Mouse (Mus musculus): ENCODE data around the gene Tpd52l2. TPM values are rescaled to one million over a fixed set of nuclear protein-coding genes. Genes with fewer than 3 reads are reported as not detected.
"Not testable (repeated sequence)": the region's sequence is repeated elsewhere in the genome, so short reads cannot be mapped to it uniquely, and the experiment has no call there.

Tpd52l2 gene
- polyA plus RNA-seq, 1 experiment, result 17.5 TPM

- Histone ChIP-seq H3K27ac (ENCODE audit: insufficient read depth, low read length) (no peak overlapping the region), H3K27me3 (ENCODE audit: control insufficient read depth, insufficient read depth, low read length) (no peaks in the 10 kb centered on the region), H3K4me1 (ENCODE audit: control insufficient read depth, insufficient read depth, insufficient read length) (peaks cover 17% of the 10 kb centered on the region), H3K4me3 (ENCODE audit: extremely low read depth, insufficient read depth, insufficient read length) (no peak overlapping the region), H3K36me3 (ENCODE audit: control insufficient read depth, insufficient read depth, low read length) (no peaks in the 10 kb centered on the region)
- DNase-seq (ENCODE audit: low read depth in 1 of 2, low spot score in 2 of 2), result no peak
- TF ChIP-seq CTCF (IDR thresholded peaks at IDR 0.05; ENCODE audit: extremely low read depth, insufficient read depth, insufficient read length, insufficient replicate concordance), result no peak
- no peak for TF ChIP-seq POLR2A (IDR thresholded peaks at IDR 0.05; ENCODE audit: low read depth, low read length)
- 90% methylated on average over 26 of the region's 26 CpGs for WGBS
Observed at GRCm38 (mm10) chr2:181494266-181494945, 2.5 kb upstream of the Tpd52l2 start.

GRCm38 (mm10) chr2:181495845-181496244, 1.1 kb upstream of the Tpd52l2 start:
- 15% methylated on average over 8 of the region's 8 CpGs for WGBS
- H3K4me1 ChIP-seq (ENCODE audit: control insufficient read depth, insufficient read depth, insufficient read length), result peaks cover 17% of the 10 kb centered on the region
- H3K4me3 ChIP-seq (ENCODE audit: extremely low read depth, insufficient read depth, insufficient read length); H3K36me3 ChIP-seq (ENCODE audit: control insufficient read depth, insufficient read depth, low read length); H3K27me3 ChIP-seq (ENCODE audit: control insufficient read depth, insufficient read depth, low read length); H3K27ac ChIP-seq (ENCODE audit: insufficient read depth, low read length): not testable (repeated sequence)
- DNase-seq (ENCODE audit: low read depth in 1 of 2, low spot score in 2 of 2), result peak in 1 of 2 experiments; percentile 33

GRCm38 (mm10) chr2:181496281-181496680, 661 bp upstream of the Tpd52l2 start:
- TF ChIP-seq POLR2A (IDR thresholded peaks at IDR 0.05; ENCODE audit: low read depth, low read length) (no peak), CTCF (IDR thresholded peaks at IDR 0.05; ENCODE audit: extremely low read depth, insufficient read depth, insufficient read length, insufficient replicate concordance) (peak; percentile 54; the same call in 1 of the 2 replicates)
- WGBS, result 4% methylated on average over 8 of the region's 8 CpGs
- H3K27ac ChIP-seq (ENCODE audit: insufficient read depth, low read length), result peak overlapping the region; percentile 74

GRCm38 (mm10) chr2:181497548-181497875, 570 bp downstream of the Tpd52l2 start:
- WGBS, result 1% methylated on average over 12 of the region's 12 CpGs
- Histone ChIP-seq H3K27me3 (ENCODE audit: control insufficient read depth, insufficient read depth, low read length) (no peaks in the 10 kb centered on the region), H3K27ac (ENCODE audit: insufficient read depth, low read length) (peak overlapping the region; percentile 89), H3K36me3 (ENCODE audit: control insufficient read depth, insufficient read depth, low read length) (peaks cover 9% of the 10 kb centered on the region), H3K4me3 (ENCODE audit: extremely low read depth, insufficient read depth, insufficient read length) (peak overlapping the region; percentile 84), H3K4me1 (ENCODE audit: control insufficient read depth, insufficient read depth, insufficient read length) (peaks cover 15% of the 10 kb centered on the region)
- no peak for TF ChIP-seq POLR2A (IDR thresholded peaks at IDR 0.05; ENCODE audit: low read depth, low read length)
- TF ChIP-seq CTCF (IDR thresholded peaks at IDR 0.05; ENCODE audit: extremely low read depth, insufficient read depth, insufficient read length, insufficient replicate concordance), result no peak
- peak in 1 of 2 experiments; percentile 31 for DNase-seq (ENCODE audit: low read depth in 1 of 2, low spot score in 2 of 2)

More at GRCm38 (mm10) chr2:181496281-181496680, 661 bp upstream of the Tpd52l2 start:
- Histone ChIP-seq H3K27me3 (ENCODE audit: control insufficient read depth, insufficient read depth, low read length) (no peaks in the 10 kb centered on the region), H3K36me3 (ENCODE audit: control insufficient read depth, insufficient read depth, low read length) (peaks cover 5% of the 10 kb centered on the region; the same call in 1 of the 2 replicates), H3K4me1 (ENCODE audit: control insufficient read depth, insufficient read depth, insufficient read length) (peaks cover 17% of the 10 kb centered on the region), H3K4me3 (ENCODE audit: extremely low read depth, insufficient read depth, insufficient read length) (peak overlapping the region; percentile 61)
- DNase-seq (ENCODE audit: low read depth in 1 of 2, low spot score in 2 of 2), result peak; percentile 62 to 65

- TF ChIP-seq POLR2A (IDR thresholded peaks at IDR 0.05; ENCODE audit: low read depth, low read length), result no peak
- Histone ChIP-seq H3K27ac (ENCODE audit: insufficient read depth, low read length) (no peak overlapping the region), H3K27me3 (ENCODE audit: control insufficient read depth, insufficient read depth, low read length) (no peaks in the 10 kb centered on the region), H3K4me3 (ENCODE audit: extremely low read depth, insufficient read depth, insufficient read length) (no peak overlapping the region), H3K36me3 (ENCODE audit: control insufficient read depth, insufficient read depth, low read length) (peaks cover 16% of the 10 kb centered on the region), H3K4me1 (ENCODE audit: control insufficient read depth, insufficient read depth, insufficient read length) (peaks cover 6% of the 10 kb centered on the region)
- DNase-seq (ENCODE audit: low read depth in 1 of 2, low spot score in 2 of 2), result no peak
- WGBS, result 63% methylated on average over 4 of the region's 4 CpGs
Observed at GRCm38 (mm10) chr2:181498644-181499043, 1.7 kb downstream of the Tpd52l2 start.

- peaks cover 33% of the 10 kb centered on the region for H3K36me3 ChIP-seq (ENCODE audit: control insufficient read depth, insufficient read depth, low read length)
- TF ChIP-seq CTCF (IDR thresholded peaks at IDR 0.05; ENCODE audit: extremely low read depth, insufficient read depth, insufficient read length, insufficient replicate concordance), result no peak
- TF ChIP-seq POLR2A (IDR thresholded peaks at IDR 0.05; ENCODE audit: low read depth, low read length), result no peak
- H3K4me3 ChIP-seq (ENCODE audit: extremely low read depth, insufficient read depth, insufficient read length), result no peak overlapping the region
- H3K4me1 ChIP-seq (ENCODE audit: control insufficient read depth, insufficient read depth, insufficient read length), result no peaks in the 10 kb centered on the region
- no peak for DNase-seq (ENCODE audit: low read depth in 1 of 2, low spot score in 2 of 2)
- H3K27me3 ChIP-seq (ENCODE audit: control insufficient read depth, insufficient read depth, low read length), result no peaks in the 10 kb centered on the region
- 93% methylated on average over 2 of the region's 2 CpGs for WGBS
- H3K27ac ChIP-seq (ENCODE audit: insufficient read depth, low read length), result no peak overlapping the region
Observed at GRCm38 (mm10) chr2:181509191-181509590, 12.2 kb downstream of the Tpd52l2 start.

GRCm38 (mm10) chr2:181511231-181511630, 14.3 kb downstream of the Tpd52l2 start:
- DNase-seq (ENCODE audit: low read depth in 1 of 2, low spot score in 2 of 2), result no peak

More at GRCm38 (mm10) chr2:181511231-181511630, 14.3 kb downstream of the Tpd52l2 start:
- no peaks in the 10 kb centered on the region for H3K27me3 ChIP-seq (ENCODE audit: control insufficient read depth, insufficient read depth, low read length)
- H3K27ac ChIP-seq (ENCODE audit: insufficient read depth, low read length), result no peak overlapping the region
- WGBS, result 96% methylated on average over 8 of the region's 8 CpGs
- H3K4me3 ChIP-seq (ENCODE audit: extremely low read depth, insufficient read depth, insufficient read length), result no peak overlapping the region
- TF ChIP-seq POLR2A (IDR thresholded peaks at IDR 0.05; ENCODE audit: low read depth, low read length) (no peak), CTCF (IDR thresholded peaks at IDR 0.05; ENCODE audit: extremely low read depth, insufficient read depth, insufficient read length, insufficient replicate concordance) (no peak)
- peaks cover 40% of the 10 kb centered on the region for H3K36me3 ChIP-seq (ENCODE audit: control insufficient read depth, insufficient read depth, low read length)
- H3K4me1 ChIP-seq (ENCODE audit: control insufficient read depth, insufficient read depth, insufficient read length), result no peaks in the 10 kb centered on the region
